Mouse (Mus musculus) liver, postnatal 0 days (tissue): ENCODE results near the gene Gm11985. TPM values are rescaled to one million over a fixed set of nuclear protein-coding genes. Genes with fewer than 3 reads are reported as not detected.

Source experiments
- ATAC-seq: fragments of 200-750 bp; cut with Nextera tagmentation; 2 replicates; pipeline ENCODE4 v1.8.0; 2017; ENCODE audit warnings: mild to moderate bottlenecking, moderate library complexity
- DNase-seq: peaks from one replicate; pipeline ENCODE4 v3.0.0-alpha.2; 2016
- H3K27ac ChIP-seq: fragments of 300-500 bp; sonication (generic); 2 replicates; pipeline ENCODE4 v1.5.1; 2014; ENCODE audit warnings: antibody characterized with exemption, moderate library complexity, mild to moderate bottlenecking, low read depth
- H3K27me3 ChIP-seq: fragments of 300-500 bp; sonication (generic); 2 replicates; pipeline ENCODE4 v1.6.1; 2014; ENCODE audit warnings: low read length, control low read depth, mixed read lengths; ENCODE audit not compliant: insufficient read depth
- H3K36me3 ChIP-seq: fragments of 300-500 bp; sonication (generic); replicated peaks from 2 replicates; pipeline ENCODE4 v1.6.1; 2014; ENCODE audit warnings: mild to moderate bottlenecking, control low read depth, low read length, moderate library complexity, mixed read lengths; ENCODE audit not compliant: insufficient read depth
- H3K4me1 ChIP-seq: fragments of 300-500 bp; sonication (generic); 2 replicates; pipeline ENCODE4 v1.6.1; 2014; ENCODE audit warnings: antibody characterized with exemption, mild to moderate bottlenecking, control low read depth; ENCODE audit not compliant: insufficient read depth
- H3K4me2 ChIP-seq: fragments of 300-500 bp; sonication (generic); 2 replicates; pipeline ENCODE4 v1.6.1; 2014; ENCODE audit warnings: low read depth, mild to moderate bottlenecking, low read length, moderate library complexity, mixed read lengths
- H3K4me3 ChIP-seq: fragments of 300-500 bp; sonication (generic); 2 replicates; pipeline ENCODE4 v1.5.1; 2014; ENCODE audit warnings: low read depth, low read length
- H3K9ac ChIP-seq: fragments of 300-500 bp; sonication (generic); replicated peaks from 2 replicates; pipeline ENCODE4 v1.6.1; 2014; ENCODE audit warnings: mild to moderate bottlenecking, moderate library complexity
- H3K9me3 ChIP-seq: fragments of 300-500 bp; sonication (generic); 2 replicates; pipeline ENCODE4 v1.6.1; 2016; ENCODE audit warnings: mild to moderate bottlenecking, control low read depth, low read length, mixed read lengths
- CTCF ChIP-seq: sonication (generic); IDR thresholded peaks from 2 replicates; pipeline ENCODE4 v1.5.1; 2016; ENCODE audit warnings: antibody characterized with exemption, low read depth
- EP300 ChIP-seq: IDR thresholded peaks from 2 replicates; pipeline ENCODE4 v1.6.1; 2016; ENCODE audit warnings: antibody characterized with exemption, low read depth, mild to moderate bottlenecking
- WGBS: fragments of 180-500 bp; shearing (Covaris S2); extraction: QIAGEN DNeasy Blood & Tissue Kit; methylation state at CpG from one replicate; pipeline ENCODE4 v1.1.7; 2014; ENCODE audit not compliant: insufficient replicate concordance; 5-methylcytosine and 5-hydroxymethylcytosine counted together
- polyA plus RNA-seq: library from polyadenylated mRNA; unstranded; fragments of >200 nt; fragmentation: Nextera tagmentation; extraction: Ambion mirVana; gene quantifications from 2 replicates; pipeline ENCODE4 v1.2.1, GENCODE M21; 2015

Gene Gm11985
- polyA plus RNA-seq, 1 experiment from 2014 or later, result 0.11 TPM

- Histone ChIP-seq H3K4me2 (no peak overlapping the region), H3K9me3 (no peaks in the 10 kb centered on the region), H3K4me3 (no peak overlapping the region), H3K36me3 (no peaks in the 10 kb centered on the region), H3K27ac (peak overlapping the region; percentile 96), H3K27me3 (no peaks in the 10 kb centered on the region), H3K9ac (peak overlapping the region; percentile 19), H3K4me1 (peaks cover 6% of the 10 kb centered on the region)
- no peak for TF ChIP-seq CTCF
- TF ChIP-seq EP300, result no peak
- ATAC-seq (no peak), DNase-seq (no peak)
- 52% methylated on average over 9 of the region's 9 CpGs for WGBS
Measured at GRCm38 (mm10) chr11:7193134-7193533, 4.8 kb upstream of the Gm11985 start.

GRCm38 (mm10) chr11:7192710-7193109 is 4.3 kb upstream of the Gm11985 start:
- H3K27me3 ChIP-seq, result no peaks in the 10 kb centered on the region
- H3K4me3 ChIP-seq, result no peak overlapping the region

GRCm38 (mm10) chr11:7187472-7187871 is 897 bp downstream of the Gm11985 start:
- Histone ChIP-seq H3K4me3 (no peak overlapping the region), H3K36me3 (no peaks in the 10 kb centered on the region), H3K9me3 (no peaks in the 10 kb centered on the region), H3K4me2 (no peak overlapping the region), H3K27me3 (no peaks in the 10 kb centered on the region), H3K4me1 (peaks cover 4% of the 10 kb centered on the region), H3K9ac (no peak overlapping the region), H3K27ac (peak overlapping the region; percentile 78)
- 40% methylated on average over 8 of the region's 8 CpGs for WGBS
- TF ChIP-seq EP300 (no peak), CTCF (no peak)
- DNase-seq, result peak; percentile 61
- peak; percentile 72 for ATAC-seq

More at GRCm38 (mm10) chr11:7192710-7193109, 4.3 kb upstream of the Gm11985 start:
- Histone ChIP-seq H3K4me1 (peaks cover 6% of the 10 kb centered on the region), H3K27ac (peak overlapping the region; percentile 96), H3K9ac (peak overlapping the region; percentile 19; the same call in 1 of the 2 replicates), H3K4me2 (no peak overlapping the region), H3K9me3 (no peaks in the 10 kb centered on the region), H3K36me3 (no peaks in the 10 kb centered on the region)
- DNase-seq (peak; percentile 72), ATAC-seq (peak; percentile 79)
- TF ChIP-seq EP300 (peak; percentile 92), CTCF (no peak)
- 38% methylated on average over 6 of the region's 6 CpGs for WGBS

GRCm38 (mm10) chr11:7184420-7184819 is 3.9 kb downstream of the Gm11985 start:
- no peak for DNase-seq
- peaks cover 4% of the 10 kb centered on the region; the same call in 1 of the 2 replicates for H3K4me1 ChIP-seq
- H3K4me2 ChIP-seq, result no peak overlapping the region
- TF ChIP-seq CTCF (no peak), EP300 (no peak)
- no peak overlapping the region for H3K4me3 ChIP-seq
- no peak for ATAC-seq
- 29% methylated on average over 1 of the region's 1 CpGs for WGBS
- no peaks in the 10 kb centered on the region for H3K9me3 ChIP-seq
- no peak overlapping the region for H3K27ac ChIP-seq
- no peaks in the 10 kb centered on the region for H3K36me3 ChIP-seq
- H3K27me3 ChIP-seq, result no peaks in the 10 kb centered on the region
- no peak overlapping the region for H3K9ac ChIP-seq

- DNase-seq, result no peak
- H3K4me1 ChIP-seq, result peaks cover 4% of the 10 kb centered on the region; the same call in 1 of the 2 replicates
- 70% methylated on average over 8 of the region's 8 CpGs for WGBS
- H3K27ac ChIP-seq, result no peak overlapping the region
- no peak overlapping the region for H3K4me3 ChIP-seq
- H3K9ac ChIP-seq, result no peak overlapping the region
- H3K27me3 ChIP-seq, result no peaks in the 10 kb centered on the region
- TF ChIP-seq EP300 (no peak), CTCF (0 out of 2 replicates have a peak, but pooled peaks have one; percentile 2)
- no peaks in the 10 kb centered on the region for H3K36me3 ChIP-seq
- H3K9me3 ChIP-seq, result no peaks in the 10 kb centered on the region
- no peak for ATAC-seq
- H3K4me2 ChIP-seq, result no peak overlapping the region
Measured at GRCm38 (mm10) chr11:7182409-7183042, 5.8 kb downstream of the Gm11985 start.

GRCm38 (mm10) chr11:7179276-7179675 is 9.1 kb downstream of the Gm11985 start:
- H3K27me3 ChIP-seq, result no peaks in the 10 kb centered on the region
- WGBS, result 49% methylated on average over 2 of the region's 2 CpGs
- H3K4me2 ChIP-seq, result no peak overlapping the region
- no peaks in the 10 kb centered on the region for H3K4me1 ChIP-seq
- no peaks in the 10 kb centered on the region for H3K36me3 ChIP-seq
- H3K9ac ChIP-seq, result no peak overlapping the region
- no peak for ATAC-seq
- no peak overlapping the region for H3K27ac ChIP-seq
- TF ChIP-seq EP300 (no peak), CTCF (no peak)
- H3K4me3 ChIP-seq, result no peak overlapping the region
- H3K9me3 ChIP-seq, result no peaks in the 10 kb centered on the region
- DNase-seq, result no peak
